Mouse (Mus musculus) embryonic facial prominence, embryonic 11.5 days (tissue): ENCODE measurements around the gene Trim65. TPM values are rescaled to one million over a fixed set of nuclear protein-coding genes. Genes with fewer than 3 reads are reported as not detected.
"Not testable (repeated sequence)": the region's sequence is repeated elsewhere in the genome, so short reads cannot be mapped to it uniquely, and the experiment has no call there.

Experiments
- ATAC-seq: fragments of 200-750 bp; cut with Nextera tagmentation; replicated peaks from 2 replicates; pipeline ENCODE4 v1.8.0; 2017; ENCODE audit warnings: low read depth; ENCODE audit not compliant: insufficient number of reproducible peaks, low FRiP score, low TSS enrichment
- DNase-seq: peaks from one replicate; pipeline ENCODE4 v3.0.0-alpha.2; 2015; ENCODE audit warnings: low spot score
- H3K27ac ChIP-seq: fragments of 300-500 bp; sonication (generic); replicated peaks from 2 replicates; pipeline ENCODE4 v1.5.1; 2014; ENCODE audit warnings: mild to moderate bottlenecking, low read depth, low read length, control low read depth
- H3K27me3 ChIP-seq: fragments of 300-500 bp; sonication (generic); 2 replicates; pipeline ENCODE4 v1.6.1; 2014; ENCODE audit warnings: mild to moderate bottlenecking, low read length, moderate library complexity, mixed read lengths; ENCODE audit not compliant: control insufficient read depth, insufficient read depth
- H3K36me3 ChIP-seq: fragments of 300-500 bp; sonication (generic); replicated peaks from 2 replicates; pipeline ENCODE4 v1.6.1; 2014; ENCODE audit warnings: low read depth, mild to moderate bottlenecking, low read length, moderate library complexity, mixed read lengths; ENCODE audit not compliant: control insufficient read depth, insufficient read depth
- H3K4me1 ChIP-seq: fragments of 300-500 bp; sonication (generic); 2 replicates; pipeline ENCODE4 v1.6.1; 2014; ENCODE audit warnings: low read length, mixed read lengths; ENCODE audit not compliant: control insufficient read depth, insufficient read depth
- H3K4me2 ChIP-seq: fragments of 300-500 bp; sonication (generic); 2 replicates; pipeline ENCODE4 v1.6.1; 2014; ENCODE audit warnings: low read depth, mild to moderate bottlenecking, control low read depth, low read length, moderate library complexity
- H3K4me3 ChIP-seq: fragments of 300-500 bp; sonication (generic); 2 replicates; pipeline ENCODE4 v1.5.1; 2014; ENCODE audit warnings: low read depth, low read length, control low read depth
- H3K9ac ChIP-seq: fragments of 300-500 bp; sonication (generic); replicated peaks from 2 replicates; pipeline ENCODE4 v1.6.1; 2014; ENCODE audit warnings: mild to moderate bottlenecking, control low read depth, low read length
- H3K9me3 ChIP-seq: fragments of 300-500 bp; sonication (generic); replicated peaks from 2 replicates; pipeline ENCODE4 v1.6.1; 2016; ENCODE audit warnings: mild to moderate bottlenecking, low read length, inconsistent platforms, mixed read lengths; ENCODE audit not compliant: control insufficient read depth
- WGBS: fragments of 180-500 bp; shearing (Covaris S2); extraction: QIAGEN DNeasy Blood & Tissue Kit; methylation state at CpG from one replicate; pipeline ENCODE4 v1.1.7; 2014; 5-methylcytosine and 5-hydroxymethylcytosine counted together
- polyA plus RNA-seq: library from polyadenylated mRNA; unstranded; fragments of >200 nt; fragmentation: Nextera tagmentation; extraction: Ambion mirVana; gene quantifications from 2 replicates; pipeline ENCODE4 v1.2.1, GENCODE M21; 2014

Gene Trim65
- polyA plus RNA-seq, 1 experiment from 2014 or later, result 1.8 TPM

GRCm38 (mm10) chr11:116096213-116097108 lies 34.5 kb downstream of the Trim65 start:
- H3K27ac ChIP-seq, result no peak overlapping the region
- H3K9ac ChIP-seq, result no peak overlapping the region
- H3K4me1 ChIP-seq, result no peaks in the 10 kb centered on the region
- no peaks in the 10 kb centered on the region for H3K36me3 ChIP-seq
- ATAC-seq (no peak), DNase-seq (no peak)
- no peaks in the 10 kb centered on the region for H3K9me3 ChIP-seq
- H3K4me3 ChIP-seq, result no peak overlapping the region
- WGBS, result 92% methylated on average over 5 of the region's 5 CpGs
- no peak overlapping the region for H3K4me2 ChIP-seq
- no peaks in the 10 kb centered on the region for H3K27me3 ChIP-seq

GRCm38 (mm10) chr11:116095573-116095972 lies 35.4 kb downstream of the Trim65 start:
- no peak overlapping the region for H3K9ac ChIP-seq
- H3K27me3 ChIP-seq, result no peaks in the 10 kb centered on the region
- ATAC-seq (no peak), DNase-seq (no peak)
- no peak overlapping the region for H3K27ac ChIP-seq
- H3K9me3 ChIP-seq, result no peaks in the 10 kb centered on the region
- H3K36me3 ChIP-seq, result no peaks in the 10 kb centered on the region
- H3K4me2 ChIP-seq, result no peak overlapping the region
- no peak overlapping the region for H3K4me3 ChIP-seq
- no peaks in the 10 kb centered on the region for H3K4me1 ChIP-seq
- 65% methylated on average over 3 of the region's 3 CpGs for WGBS

- DNase-seq, result no peak
- Histone ChIP-seq H3K4me2 (no peak overlapping the region), H3K9me3 (no peaks in the 10 kb centered on the region), H3K27me3 (no peaks in the 10 kb centered on the region), H3K4me1 (no peaks in the 10 kb centered on the region), H3K9ac (no peak overlapping the region), H3K4me3 (no peak overlapping the region), H3K27ac (no peak overlapping the region), H3K36me3 (no peaks in the 10 kb centered on the region)
- 61% methylated on average over 16 of the region's 16 CpGs for WGBS
- no peak for ATAC-seq
Measured at GRCm38 (mm10) chr11:116093771-116094565, 37.0 kb downstream of the Trim65 start.

GRCm38 (mm10) chr11:116092959-116093358 lies 38.0 kb downstream of the Trim65 start:
- H3K27me3 ChIP-seq, H3K36me3 ChIP-seq, H3K4me1 ChIP-seq, H3K4me2 ChIP-seq, H3K9ac ChIP-seq, H3K4me3 ChIP-seq, H3K27ac ChIP-seq, H3K9me3 ChIP-seq, DNase-seq, ATAC-seq: not testable (repeated sequence)
- 88% methylated on average over 6 of the region's 6 CpGs for WGBS

- H3K27ac ChIP-seq, result no peak overlapping the region
- no peaks in the 10 kb centered on the region for H3K4me1 ChIP-seq
- H3K9ac ChIP-seq, result no peak overlapping the region
- no peak overlapping the region for H3K4me2 ChIP-seq
- no peaks in the 10 kb centered on the region for H3K27me3 ChIP-seq
- no peak for DNase-seq
- no peak overlapping the region for H3K4me3 ChIP-seq
- no peaks in the 10 kb centered on the region for H3K36me3 ChIP-seq
- no peak for ATAC-seq
- WGBS, result 82% methylated on average over 6 of the region's 6 CpGs
- no peaks in the 10 kb centered on the region for H3K9me3 ChIP-seq
Measured at GRCm38 (mm10) chr11:116091591-116091990, 39.3 kb downstream of the Trim65 start.

- Histone ChIP-seq H3K27ac (no peak overlapping the region), H3K36me3 (no peaks in the 10 kb centered on the region), H3K27me3 (no peaks in the 10 kb centered on the region), H3K4me3 (no peak overlapping the region), H3K4me2 (no peak overlapping the region), H3K4me1 (no peaks in the 10 kb centered on the region), H3K9ac (no peak overlapping the region), H3K9me3 (no peaks in the 10 kb centered on the region)
- WGBS, result 89% methylated on average over 6 of the region's 6 CpGs
- DNase-seq (no peak), ATAC-seq (no peak)
Measured at GRCm38 (mm10) chr11:116089545-116089944, 41.4 kb downstream of the Trim65 start.

GRCm38 (mm10) chr11:116088741-116089394 lies 42.1 kb downstream of the Trim65 start:
- Histone ChIP-seq H3K27me3 (no peaks in the 10 kb centered on the region), H3K9ac (no peak overlapping the region), H3K4me1 (no peaks in the 10 kb centered on the region), H3K4me3 (no peak overlapping the region), H3K27ac (no peak overlapping the region), H3K4me2 (no peak overlapping the region), H3K9me3 (no peaks in the 10 kb centered on the region), H3K36me3 (no peaks in the 10 kb centered on the region)
- DNase-seq, result no peak
- no peak for ATAC-seq
- 88% methylated on average over 11 of the region's 11 CpGs for WGBS
